Mouse (Mus musculus): ENCODE data around the gene Lrmda.

DNA sequence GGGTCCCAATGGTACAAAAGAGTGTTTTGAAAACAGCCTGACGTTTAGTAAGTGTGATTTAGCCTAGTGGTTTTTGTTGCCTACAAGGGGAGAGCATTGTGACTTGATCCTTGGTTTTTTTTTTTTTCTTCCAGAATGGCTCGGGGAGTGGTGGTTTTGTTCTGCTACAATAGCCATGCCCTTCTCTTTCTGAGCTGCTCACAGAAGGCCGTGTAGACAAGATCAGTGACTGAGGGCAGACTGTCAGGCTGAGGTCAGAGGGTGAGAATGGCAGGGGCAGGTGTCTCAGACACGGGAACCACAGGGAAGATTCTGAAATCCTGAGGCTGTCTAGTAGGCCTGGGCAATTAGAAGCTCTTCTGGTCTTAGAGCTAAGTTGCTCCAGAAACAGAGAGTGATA is 323.8 kb downstream of the Lrmda start:
- TF ChIP-seq CTCF (conservative IDR thresholded peaks at IDR 0.05; ENCODE audit: low read length) (no peak), POU5F1 (IDR thresholded peaks at IDR 0.05; ENCODE audit: borderline replicate concordance, low read length) (no peak), NANOG (IDR thresholded peaks at IDR 0.05; ENCODE audit: borderline replicate concordance, low read length) (no peak)
